Mouse (Mus musculus): Measurements from ENCODE around the gene Susd2.

GRCm38 (mm10) chr10:75676819-75677565, 33.2 kb upstream of the Susd2 start:
- TF ChIP-seq CTCF (IDR thresholded peaks at IDR 0.05; ENCODE audit: extremely low read depth, insufficient read depth, insufficient read length, insufficient replicate concordance) (no peak), POLR2A (IDR thresholded peaks at IDR 0.05; ENCODE audit: low read depth, low read length) (no peak)

Data from spleen, adult 2 months (tissue).